Mouse (Mus musculus) stomach, embryonic 15.5 days (tissue): ENCODE measurements around the gene Rpl29. TPM values are rescaled to one million over a fixed set of nuclear protein-coding genes. Genes with fewer than 3 reads are reported as not detected.

Experiments
- ATAC-seq: fragments of 200-750 bp; cut with Nextera tagmentation; 2 replicates; pipeline ENCODE4 v1.8.0; 2017; ENCODE audit warnings: low read depth, moderate number of reproducible peaks, moderate TSS enrichment; ENCODE audit not compliant: insufficient read depth, low FRiP score
- H3K27ac ChIP-seq: fragments of 300-500 bp; sonication (generic); 2 replicates; pipeline ENCODE4 v1.5.1; 2015; ENCODE audit warnings: mild to moderate bottlenecking, inconsistent platforms
- H3K27me3 ChIP-seq: fragments of 300-500 bp; sonication (generic); replicated peaks from 2 replicates; pipeline ENCODE4 v1.6.1; 2015; ENCODE audit warnings: inconsistent platforms
- H3K36me3 ChIP-seq: fragments of 300-500 bp; sonication (generic); 2 replicates; pipeline ENCODE4 v1.6.1; 2015; ENCODE audit warnings: inconsistent platforms
- H3K4me1 ChIP-seq: fragments of 300-500 bp; sonication (generic); 2 replicates; pipeline ENCODE4 v1.6.1; 2015; ENCODE audit warnings: inconsistent platforms
- H3K4me2 ChIP-seq: fragments of 300-500 bp; sonication (generic); 2 replicates; pipeline ENCODE4 v1.6.1; 2015; ENCODE audit warnings: mild to moderate bottlenecking, inconsistent platforms
- H3K4me3 ChIP-seq: fragments of 300-500 bp; sonication (generic); replicated peaks from 2 replicates; pipeline ENCODE4 v1.5.1; 2015; ENCODE audit warnings: inconsistent platforms
- H3K9ac ChIP-seq: fragments of 300-500 bp; sonication (generic); 2 replicates; pipeline ENCODE4 v1.6.1; 2015; ENCODE audit warnings: inconsistent platforms
- H3K9me3 ChIP-seq: fragments of 300-500 bp; sonication (generic); 2 replicates; pipeline ENCODE4 v1.6.1; 2016; ENCODE audit warnings: inconsistent platforms
- WGBS: fragments of 180-500 bp; shearing (Covaris S2); methylation state at CpG from one replicate; pipeline ENCODE4 v1.1.7; 2015; 5-methylcytosine and 5-hydroxymethylcytosine counted together
- polyA plus RNA-seq: library from polyadenylated mRNA; unstranded; fragments of >200 nt; fragmentation: Nextera tagmentation; extraction: Ambion mirVana; gene quantifications from 2 replicates; pipeline ENCODE4 v1.2.1, GENCODE M21; 2015

Rpl29 gene
- polyA plus RNA-seq, 1 experiment from 2014 or later: 805 TPM

DNA sequence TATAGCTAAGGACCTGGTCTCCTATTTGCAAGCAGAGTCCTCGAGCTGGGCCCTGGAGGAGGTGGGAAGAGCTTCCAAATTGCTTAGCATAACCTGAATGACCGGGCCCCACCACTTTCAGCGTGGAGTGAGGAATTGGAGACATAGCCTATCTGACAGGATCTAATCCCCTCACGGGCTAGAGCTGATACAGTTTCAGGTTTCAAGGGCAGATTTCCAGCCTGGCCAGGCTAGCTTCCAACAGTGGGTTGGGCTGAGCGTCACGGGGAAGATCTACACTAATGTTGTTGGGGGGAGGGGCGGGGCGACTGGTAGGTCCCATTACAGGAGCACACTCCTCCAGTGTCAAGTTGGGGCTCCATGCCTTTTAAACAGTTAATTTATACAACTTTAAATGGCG, 21.4 kb downstream of the Rpl29 start:
- ATAC-seq: no peak
- Histone ChIP-seq H3K9me3 (no peaks in the 10 kb centered on the region), H3K36me3 (no peaks in the 10 kb centered on the region), H3K9ac (no peak overlapping the region), H3K27ac (peak overlapping the region; percentile 41; the same call in 1 of the 2 replicates), H3K4me1 (peaks cover 70% of the 10 kb centered on the region), H3K4me3 (no peak overlapping the region), H3K27me3 (no peaks in the 10 kb centered on the region), H3K4me2 (peak overlapping the region; percentile 33; the same call in 1 of the 2 replicates)
- 10% methylated on average over 9 of the region's 9 CpGs for WGBS

DNA sequence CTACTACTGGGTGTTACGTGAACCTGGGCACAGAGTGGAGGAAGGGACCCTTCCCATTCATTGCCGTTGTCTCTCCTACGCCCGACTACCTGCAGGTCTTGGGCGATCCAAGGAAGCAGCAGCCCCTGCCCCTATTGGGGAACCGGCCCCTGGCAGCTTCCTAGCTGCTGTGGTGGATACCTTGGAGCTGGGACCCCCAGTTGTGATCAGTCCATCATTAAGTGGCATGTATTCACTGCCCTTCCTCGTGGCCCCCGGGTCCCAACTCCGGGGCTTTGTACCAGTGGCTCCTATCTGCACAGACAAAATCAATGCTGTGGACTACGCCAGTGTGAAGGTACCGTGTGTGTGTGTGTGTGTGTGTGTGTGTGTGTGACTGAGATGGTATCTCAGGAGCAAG, 22.0 kb downstream of the Rpl29 start:
- no peak for ATAC-seq
- no peaks in the 10 kb centered on the region for H3K36me3 ChIP-seq
- no peak overlapping the region for H3K4me3 ChIP-seq
- 0 out of 2 replicates have a peak overlapping the region, but pooled peaks have one; percentile 41 for H3K27ac ChIP-seq
- H3K27me3 ChIP-seq: no peaks in the 10 kb centered on the region
- H3K4me1 ChIP-seq: peaks cover 74% of the 10 kb centered on the region
- no peak overlapping the region for H3K9ac ChIP-seq
- no peak overlapping the region for H3K4me2 ChIP-seq
- no peaks in the 10 kb centered on the region for H3K9me3 ChIP-seq
- WGBS: 64% methylated on average over 11 of the region's 11 CpGs

- H3K27ac ChIP-seq: no peak overlapping the region
- no peaks in the 10 kb centered on the region for H3K9me3 ChIP-seq
- no peak overlapping the region for H3K4me3 ChIP-seq
- no peak overlapping the region for H3K9ac ChIP-seq
- no peak overlapping the region for H3K4me2 ChIP-seq
- WGBS: 51% methylated on average over 2 of the region's 2 CpGs
- peaks cover 76% of the 10 kb centered on the region for H3K4me1 ChIP-seq
- no peak for ATAC-seq
- H3K36me3 ChIP-seq: no peaks in the 10 kb centered on the region
- no peaks in the 10 kb centered on the region for H3K27me3 ChIP-seq
Observed at GRCm38 (mm10) chr9:106451899-106452298, 22.6 kb downstream of the Rpl29 start.

- WGBS: 37% methylated on average over 6 of the region's 6 CpGs
- no peak overlapping the region for H3K4me3 ChIP-seq
- H3K4me2 ChIP-seq: peak overlapping the region; percentile 91
- peaks cover 78% of the 10 kb centered on the region for H3K4me1 ChIP-seq
- H3K9ac ChIP-seq: no peak overlapping the region
- H3K27me3 ChIP-seq: no peaks in the 10 kb centered on the region
- H3K9me3 ChIP-seq: no peaks in the 10 kb centered on the region
- no peak for ATAC-seq
- H3K27ac ChIP-seq: no peak overlapping the region
- no peaks in the 10 kb centered on the region for H3K36me3 ChIP-seq
Observed at GRCm38 (mm10) chr9:106452351-106452750, 23.1 kb downstream of the Rpl29 start.

DNA sequence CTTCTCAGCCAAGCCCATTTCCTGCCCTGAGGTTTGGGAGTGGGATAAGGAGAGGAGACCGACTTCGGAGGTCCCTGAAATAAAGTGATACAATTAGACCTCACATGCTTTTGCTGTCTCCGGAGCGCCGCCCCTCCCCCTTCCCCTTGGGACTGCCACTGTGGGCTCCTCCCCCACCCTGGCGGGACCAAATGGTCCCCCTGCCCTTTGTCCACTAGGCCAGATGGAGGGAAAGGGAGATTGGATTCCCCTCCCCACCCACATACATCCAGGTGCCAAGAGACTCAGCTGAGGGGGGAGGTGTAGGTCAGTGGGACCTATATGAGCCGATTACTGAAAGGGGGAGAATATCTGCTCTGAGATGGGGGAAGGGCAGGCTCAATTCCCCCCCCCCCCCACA, 23.6 kb downstream of the Rpl29 start:
- ATAC-seq: no peak
- H3K27me3 ChIP-seq: no peaks in the 10 kb centered on the region
- H3K4me2 ChIP-seq: peak overlapping the region; percentile 91
- H3K4me1 ChIP-seq: peaks cover 80% of the 10 kb centered on the region
- H3K9ac ChIP-seq: no peak overlapping the region
- no peaks in the 10 kb centered on the region for H3K9me3 ChIP-seq
- H3K4me3 ChIP-seq: peak overlapping the region; percentile 68
- 3% methylated on average over 7 of the region's 7 CpGs for WGBS
- no peaks in the 10 kb centered on the region for H3K36me3 ChIP-seq
- H3K27ac ChIP-seq: peak overlapping the region; percentile 78

DNA sequence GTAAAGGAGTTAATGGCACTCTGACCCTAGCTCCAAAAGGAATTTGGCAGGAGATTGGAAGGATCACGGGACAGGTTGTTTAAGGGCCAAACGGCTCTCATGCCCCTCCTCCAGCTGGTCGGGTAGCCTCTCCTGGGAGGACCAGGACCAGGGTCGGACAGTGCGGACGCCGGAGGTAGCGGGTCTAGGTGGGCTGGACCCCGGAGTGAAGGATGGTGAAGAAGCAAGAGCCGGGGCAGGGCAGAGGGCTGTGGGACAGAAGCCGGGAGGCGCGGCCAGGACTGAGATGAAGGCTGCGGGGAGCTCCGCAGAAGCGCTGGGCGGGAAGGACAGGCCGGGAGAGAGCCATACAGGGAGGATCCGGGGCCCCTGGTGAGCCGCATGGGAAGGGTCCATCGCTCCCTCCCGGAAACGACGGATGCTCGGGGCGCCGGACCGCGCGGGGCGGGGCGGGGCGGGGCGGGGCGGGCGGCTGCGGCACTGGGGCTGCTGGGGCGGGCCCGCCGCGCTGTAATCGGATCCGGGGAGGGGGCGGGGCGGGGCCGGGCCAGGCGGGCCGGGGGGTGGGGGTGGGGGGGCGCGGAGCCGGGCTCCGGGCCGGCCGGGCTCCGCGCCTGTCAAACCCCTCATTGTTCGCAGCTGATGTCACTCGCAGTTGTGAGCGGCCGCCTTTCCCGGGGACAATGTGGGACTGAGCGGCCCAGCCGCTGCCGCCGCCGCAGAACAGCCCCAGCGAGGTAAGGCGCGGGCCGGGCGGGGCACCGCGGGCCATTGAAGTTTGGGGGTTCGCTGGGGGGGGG, 24.2 kb downstream of the Rpl29 start, which contains the start of gene Pcbp4:
Pcbp4 (plus strand) TSS at position 21 of the 800 bp plus-strand sequence.
- Histone ChIP-seq H3K27me3 (no peaks in the 10 kb centered on the region), H3K9me3 (no peaks in the 10 kb centered on the region), H3K36me3 (no peaks in the 10 kb centered on the region), H3K4me3 (peak within 1 kb of the TSS; percentile 68), H3K4me1 (peaks cover 74% of the 10 kb centered on the region), H3K9ac (peak within 1 kb of the TSS; percentile 68), H3K4me2 (peak within 1 kb of the TSS; percentile 91), H3K27ac (peak within 1 kb of the TSS; percentile 80)
- under 1% methylated on average over 51 of the region's 74 CpGs for WGBS
- peak; percentile 72 for ATAC-seq

DNA sequence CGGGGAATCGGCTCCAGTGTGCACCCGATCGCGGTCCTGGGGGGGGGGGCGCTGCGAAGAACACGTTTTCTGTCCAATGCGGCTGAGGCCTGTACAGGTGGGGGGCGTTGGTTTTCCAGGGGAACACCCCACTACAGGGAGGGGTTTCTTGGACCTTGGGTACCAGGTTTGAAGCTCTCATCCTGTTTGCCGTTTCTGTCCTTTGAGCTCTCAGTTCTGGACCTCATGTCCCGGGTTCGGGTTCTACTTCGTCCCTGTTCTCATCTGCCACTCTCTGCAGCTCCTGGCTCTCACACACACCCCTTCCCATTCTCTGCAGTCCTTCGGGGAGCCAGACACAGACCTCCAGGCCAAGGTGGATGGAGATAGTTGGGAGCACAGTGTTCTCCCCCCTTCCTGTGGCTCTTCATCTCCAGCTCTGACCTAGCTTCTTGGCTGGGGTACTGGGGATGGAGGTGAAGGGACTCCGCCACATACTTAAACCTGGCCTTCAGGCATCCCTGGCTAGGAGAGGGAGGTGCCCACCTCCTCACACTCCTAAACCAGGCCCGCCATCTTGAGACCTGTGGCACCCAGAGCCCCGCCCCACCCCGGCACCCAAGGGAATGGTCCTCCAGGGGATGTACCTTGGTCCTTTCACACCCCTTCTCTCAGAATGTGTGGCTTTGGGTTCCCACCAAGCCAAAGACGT, 25.0 kb downstream of the Rpl29 start:
- Histone ChIP-seq H3K36me3 (no peaks in the 10 kb centered on the region), H3K27me3 (no peaks in the 10 kb centered on the region), H3K4me3 (peak overlapping the region; percentile 68), H3K27ac (peak overlapping the region; percentile 80), H3K9ac (peak overlapping the region; percentile 68), H3K9me3 (no peaks in the 10 kb centered on the region), H3K4me1 (peaks cover 67% of the 10 kb centered on the region), H3K4me2 (peak overlapping the region; percentile 91)
- ATAC-seq: no peak
- WGBS: 7% methylated on average over 20 of the region's 20 CpGs

- H3K36me3 ChIP-seq: no peaks in the 10 kb centered on the region
- no peaks in the 10 kb centered on the region for H3K27me3 ChIP-seq
- H3K4me2 ChIP-seq: peak overlapping the region; percentile 91
- peak overlapping the region; percentile 80 for H3K27ac ChIP-seq
- H3K9ac ChIP-seq: peak overlapping the region; percentile 12; the same call in 1 of the 2 replicates
- WGBS: 10% methylated on average over 16 of the region's 17 CpGs
- H3K4me3 ChIP-seq: peak overlapping the region; percentile 68
- no peaks in the 10 kb centered on the region for H3K9me3 ChIP-seq
- ATAC-seq: no peak; the same call in 1 of the 2 replicates
- peaks cover 60% of the 10 kb centered on the region for H3K4me1 ChIP-seq
Observed at GRCm38 (mm10) chr9:106454888-106455681, 25.8 kb downstream of the Rpl29 start.

GRCm38 (mm10) chr9:106456325-106457162, 27.3 kb downstream of the Rpl29 start:
- Histone ChIP-seq H3K4me3 (0 out of 2 replicates have a peak overlapping the region, but pooled peaks have one; percentile 1), H3K27me3 (no peaks in the 10 kb centered on the region), H3K9me3 (no peaks in the 10 kb centered on the region), H3K9ac (no peak overlapping the region), H3K4me1 (peaks cover 47% of the 10 kb centered on the region), H3K4me2 (peak overlapping the region; percentile 91), H3K27ac (peak overlapping the region; percentile 28), H3K36me3 (no peaks in the 10 kb centered on the region)
- WGBS: 40% methylated on average over 15 of the region's 15 CpGs
- ATAC-seq: no peak

DNA sequence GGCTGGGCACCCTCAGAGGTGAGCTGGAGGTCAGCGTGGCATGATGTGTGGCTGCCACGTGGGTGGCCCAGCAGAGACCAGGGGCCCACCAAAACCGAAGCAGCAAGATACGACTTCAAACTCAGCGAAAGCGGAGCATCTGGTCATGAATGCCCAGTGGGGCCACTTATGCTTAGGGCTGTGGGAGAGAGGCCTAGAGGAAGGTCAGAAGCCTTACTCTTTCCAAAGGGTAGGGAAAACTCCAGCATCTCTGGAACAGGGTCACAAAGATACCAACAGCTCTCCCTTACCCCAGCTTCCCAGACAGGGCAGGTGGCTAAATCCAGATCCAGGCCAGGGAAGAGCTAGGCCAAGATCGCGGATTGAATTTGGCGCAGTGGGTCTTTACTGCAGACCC, 27.9 kb downstream of the Rpl29 start:
- 54% methylated on average over 9 of the region's 9 CpGs for WGBS
- Histone ChIP-seq H3K9ac (no peak overlapping the region), H3K36me3 (peaks cover 3% of the 10 kb centered on the region; the same call in 1 of the 2 replicates), H3K4me3 (0 out of 2 replicates have a peak overlapping the region, but pooled peaks have one; percentile 1), H3K4me2 (no peak overlapping the region), H3K27ac (0 out of 2 replicates have a peak overlapping the region, but pooled peaks have one; percentile 28), H3K9me3 (no peaks in the 10 kb centered on the region), H3K27me3 (no peaks in the 10 kb centered on the region), H3K4me1 (peaks cover 47% of the 10 kb centered on the region)
- ATAC-seq: no peak

DNA sequence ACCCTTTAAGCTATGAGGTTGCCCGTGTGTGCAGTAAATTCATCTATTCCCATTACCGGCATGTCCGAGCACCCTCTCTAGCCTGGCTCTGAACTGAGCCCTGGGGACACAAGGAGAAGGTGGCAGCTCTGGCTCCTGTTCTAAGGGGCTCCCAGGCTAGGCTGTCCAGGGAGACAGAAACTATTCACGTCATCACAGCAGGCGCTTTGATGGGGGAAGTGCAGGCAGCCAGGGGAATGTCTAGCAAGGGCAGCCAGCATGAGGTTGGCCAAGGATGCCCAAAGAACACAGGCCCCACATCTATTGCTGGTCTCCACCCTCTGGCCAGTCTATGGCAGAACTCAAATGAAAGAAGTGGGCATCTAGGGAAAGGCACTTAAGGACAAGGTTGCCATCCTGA, 28.7 kb downstream of the Rpl29 start:
- Histone ChIP-seq H3K27ac (no peak overlapping the region), H3K4me2 (no peak overlapping the region), H3K9ac (no peak overlapping the region), H3K27me3 (no peaks in the 10 kb centered on the region), H3K36me3 (peaks cover 4% of the 10 kb centered on the region; the same call in 1 of the 2 replicates), H3K4me3 (no peak overlapping the region), H3K9me3 (no peaks in the 10 kb centered on the region), H3K4me1 (peaks cover 42% of the 10 kb centered on the region)
- 81% methylated on average over 5 of the region's 5 CpGs for WGBS
- no peak for ATAC-seq
